18 mouse cellular contexts compared by ENCODE assay signal in the genomic region with DNA sequence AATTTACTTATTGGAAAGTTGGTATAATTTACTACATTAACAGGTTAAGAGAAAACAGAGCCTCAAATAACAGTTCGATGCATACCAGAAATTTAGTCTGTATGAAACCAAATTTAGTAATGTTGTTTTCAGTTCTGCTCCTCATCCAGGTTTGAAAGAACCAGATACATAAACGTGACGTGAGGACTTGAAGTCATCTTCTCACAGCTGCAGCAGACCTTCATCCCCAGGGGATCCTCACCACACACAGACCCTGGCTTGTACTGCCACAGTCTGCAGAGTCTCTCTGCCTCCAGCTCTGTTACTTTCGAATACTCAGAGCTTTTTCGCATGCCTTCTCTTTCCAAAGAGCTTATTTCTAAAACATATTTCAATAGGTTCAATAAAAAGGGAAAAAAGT.
"Had no signal": no experiment of that assay in that cellular context is flagged by ENCODE, and none has a peak within 500 bp of the region (broad histone marks: within the 10 kb centered on the region; RNA-seq: fewer than 3 reads in every experiment).

No protein-coding gene starts in this region.

- ATAC-seq: midbrain, embryonic 16.5 days had no signal

- H3K4me2 ChIP-seq: lung, embryonic 14.5 days; midbrain, embryonic 12.5 days; neural tube, embryonic 13.5 days; neural tube, embryonic 15.5 days had no signal

- H3K9me3 ChIP-seq: midbrain, embryonic 10.5 days; midbrain, embryonic 12.5 days; neural tube, embryonic 13.5 days; neural tube, embryonic 15.5 days had no signal

- H3K27ac ChIP-seq: midbrain, embryonic 10.5 days; midbrain, embryonic 12.5 days; neural tube, embryonic 13.5 days; neural tube, embryonic 15.5 days had no signal

- H3K36me3 ChIP-seq: midbrain, embryonic 10.5 days; midbrain, embryonic 12.5 days; neural tube, embryonic 13.5 days; neural tube, embryonic 15.5 days had no signal

- H3K9ac ChIP-seq: lung, embryonic 14.5 days; midbrain, embryonic 12.5 days; neural tube, embryonic 13.5 days; neural tube, embryonic 15.5 days had no signal

- H3K4me3 ChIP-seq: midbrain, embryonic 10.5 days; midbrain, embryonic 12.5 days; myocyte; neural tube, embryonic 13.5 days; neural tube, embryonic 15.5 days had no signal

- H3K27me3 ChIP-seq: midbrain, embryonic 12.5 days; neural tube, embryonic 13.5 days; neural tube, embryonic 15.5 days had no signal

- DNase-seq: lung, adult 18-20 months; lung, embryonic 14.5 days; lung, postnatal 10 days; lung, postnatal 4 days; midbrain, embryonic 14.5 days; retina, postnatal 1 day; right cerebral cortex, adult 18-20 months; right cerebral cortex, postnatal 25 days; spleen, adult 18-20 months; thymus, adult 18-20 months; thymus, postnatal 14 days; thymus, postnatal 36 days had no signal
